Mouse (Mus musculus): Measurements from ENCODE around the gene Spin2d.
"Not testable (repeated sequence)": the region's sequence is repeated elsewhere in the genome, so short reads cannot be mapped to it uniquely, and the experiment has no call there.

Gene Spin2d

GRCm38 (mm10) chrX:73176889-73177288 is at the start of gene Spin2d:
Spin2d (minus strand) TSS chrX:73176989.
- not testable (repeated sequence) for DNase-seq

GRCm38 (mm10) chrX:73225365-73225764 is 48.6 kb upstream of the Spin2d start:
- DNase-seq, result no peak

- DNase-seq, result not testable (repeated sequence)
These were observed 37.2 kb upstream of the Spin2d start, which contains the start of gene Xlr4b for GRCm38 (mm10) chrX:73213819-73214564. Xlr4b (plus strand) TSS chrX:73214333.

GRCm38 (mm10) chrX:73191934-73192333 is 15.1 kb upstream of the Spin2d start, which contains the start of gene Xlr3b:
Xlr3b (plus strand) TSS chrX:73192207.
- DNase-seq, result peak in 1 of 2 experiments; percentile 22

- DNase-seq, result not testable (repeated sequence)
These were observed 27.4 kb downstream of the Spin2d start, which contains the start of gene DXBay18 for GRCm38 (mm10) chrX:73149350-73149749. DXBay18 (minus strand) TSS chrX:73149450.

- not testable (repeated sequence) for DNase-seq
These were observed 28.3 kb downstream of the Spin2d start, which contains the start of gene Xlr5b for GRCm38 (mm10) chrX:73148496-73148895. Xlr5b (plus strand) TSS chrX:73148796.

GRCm38 (mm10) chrX:73143218-73143618 is 33.6 kb downstream of the Spin2d start:
- DNase-seq, result not testable (repeated sequence)
